Mouse (Mus musculus): ENCODE measurements around the gene Arhgef10l. TPM values are rescaled to one million over a fixed set of nuclear protein-coding genes. Genes with fewer than 3 reads are reported as not detected.

The Arhgef10l gene
- polyA plus RNA-seq, 1 experiment, result 52.7 TPM

DNA sequence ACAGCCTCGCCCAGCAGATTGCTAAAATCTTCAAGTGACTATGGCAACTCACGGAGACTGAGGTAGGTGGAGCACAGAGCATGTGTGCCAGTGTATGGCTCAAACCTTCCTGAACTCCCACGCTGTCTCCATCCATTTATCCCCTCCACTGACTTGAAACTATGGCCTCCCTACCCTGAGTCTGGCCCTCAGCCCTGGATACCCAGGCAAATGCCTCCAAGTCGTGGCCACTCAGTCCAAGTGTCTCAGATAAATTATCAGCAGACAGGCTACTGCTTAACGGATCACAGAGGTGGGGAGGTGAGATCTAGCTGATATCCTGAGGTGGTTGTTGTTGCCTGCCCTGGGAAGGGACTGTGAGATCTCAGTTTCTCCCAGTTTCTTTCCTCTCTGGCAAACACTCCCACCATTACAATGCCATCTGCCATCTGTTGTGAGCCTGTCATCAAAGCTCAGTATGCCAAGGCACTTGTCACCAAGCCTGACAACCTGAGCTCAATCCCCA, 24.3 kb downstream of the Arhgef10l start:
- Histone ChIP-seq H3K4me1 (ENCODE audit: control insufficient read depth, insufficient read depth, low read length) (peaks cover 80% of the 10 kb centered on the region), H3K4me3 (replicated peaks; ENCODE audit: insufficient read depth, low read depth, low read length) (no peak overlapping the region), H3K27me3 (ENCODE audit: control insufficient read depth, insufficient read depth, low read length) (no peaks in the 10 kb centered on the region), H3K27ac (ENCODE audit: insufficient read depth, low read length) (peak overlapping the region; percentile 65)
- WGBS, result 11% methylated on average over 5 of the region's 5 CpGs
- TF ChIP-seq CTCF (IDR thresholded peaks at IDR 0.05; ENCODE audit: borderline replicate concordance, insufficient read depth, low read depth, low read length) (no peak), POLR2A (IDR thresholded peaks at IDR 0.05; ENCODE audit: borderline replicate concordance, insufficient read depth, low read length) (no peak)
- DNase-seq, result peak; percentile 83 to 92

DNA sequence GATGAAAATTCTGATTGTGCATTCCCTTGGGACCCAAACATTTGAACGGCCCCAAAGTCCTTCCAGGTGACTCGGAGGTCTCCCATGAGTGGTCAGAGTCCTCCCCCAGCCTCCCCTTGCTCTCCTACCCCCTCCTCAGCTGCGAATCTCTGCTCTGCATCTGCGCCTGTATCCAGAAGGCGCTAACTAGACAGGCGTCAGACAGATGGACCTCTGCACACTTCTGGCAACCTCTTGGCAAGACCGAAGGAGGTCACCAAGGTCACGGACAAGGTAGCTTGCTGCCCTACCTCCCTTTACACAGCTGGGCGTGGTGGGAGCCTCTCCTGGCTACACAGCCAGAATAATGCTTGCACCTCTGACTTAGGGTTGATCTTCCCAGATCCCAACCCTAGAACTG, 25.1 kb downstream of the Arhgef10l start:
- no peak for TF ChIP-seq POLR2A (IDR thresholded peaks at IDR 0.05; ENCODE audit: borderline replicate concordance, insufficient read depth, low read length)
- no peak for TF ChIP-seq CTCF (IDR thresholded peaks at IDR 0.05; ENCODE audit: borderline replicate concordance, insufficient read depth, low read depth, low read length)
- Histone ChIP-seq H3K4me3 (replicated peaks; ENCODE audit: insufficient read depth, low read depth, low read length) (no peak overlapping the region), H3K27ac (ENCODE audit: insufficient read depth, low read length) (peak overlapping the region; percentile 65), H3K4me1 (ENCODE audit: control insufficient read depth, insufficient read depth, low read length) (peaks cover 80% of the 10 kb centered on the region), H3K27me3 (ENCODE audit: control insufficient read depth, insufficient read depth, low read length) (no peaks in the 10 kb centered on the region)
- 53% methylated on average over 9 of the region's 9 CpGs for WGBS
- DNase-seq, result peak in 1 of 2 experiments; percentile 23

DNA sequence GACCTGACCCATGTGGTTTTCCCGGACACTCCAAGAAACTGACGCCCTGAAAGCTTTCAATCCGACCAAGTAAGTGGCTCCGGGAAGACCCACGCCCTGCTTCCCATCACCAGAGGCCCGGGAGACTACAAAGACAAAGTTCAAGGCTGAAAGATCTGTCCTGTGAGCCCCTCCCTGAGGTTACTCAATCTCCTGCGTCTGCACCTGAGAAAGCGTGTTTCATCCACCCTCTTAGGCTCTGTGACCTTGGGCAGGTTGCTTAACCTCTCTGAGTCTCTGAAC, 25.6 kb downstream of the Arhgef10l start:
- Histone ChIP-seq H3K27me3 (ENCODE audit: control insufficient read depth, insufficient read depth, low read length) (no peaks in the 10 kb centered on the region), H3K4me1 (ENCODE audit: control insufficient read depth, insufficient read depth, low read length) (peaks cover 80% of the 10 kb centered on the region), H3K27ac (ENCODE audit: insufficient read depth, low read length) (peak overlapping the region; percentile 65; the same call in 1 of the 2 replicates), H3K4me3 (replicated peaks; ENCODE audit: insufficient read depth, low read depth, low read length) (no peak overlapping the region)
- no peak for DNase-seq
- 58% methylated on average over 8 of the region's 8 CpGs for whole genome bisulfite sequencing
- TF ChIP-seq POLR2A (IDR thresholded peaks at IDR 0.05; ENCODE audit: borderline replicate concordance, insufficient read depth, low read length) (no peak), CTCF (IDR thresholded peaks at IDR 0.05; ENCODE audit: borderline replicate concordance, insufficient read depth, low read depth, low read length) (no peak)

DNA sequence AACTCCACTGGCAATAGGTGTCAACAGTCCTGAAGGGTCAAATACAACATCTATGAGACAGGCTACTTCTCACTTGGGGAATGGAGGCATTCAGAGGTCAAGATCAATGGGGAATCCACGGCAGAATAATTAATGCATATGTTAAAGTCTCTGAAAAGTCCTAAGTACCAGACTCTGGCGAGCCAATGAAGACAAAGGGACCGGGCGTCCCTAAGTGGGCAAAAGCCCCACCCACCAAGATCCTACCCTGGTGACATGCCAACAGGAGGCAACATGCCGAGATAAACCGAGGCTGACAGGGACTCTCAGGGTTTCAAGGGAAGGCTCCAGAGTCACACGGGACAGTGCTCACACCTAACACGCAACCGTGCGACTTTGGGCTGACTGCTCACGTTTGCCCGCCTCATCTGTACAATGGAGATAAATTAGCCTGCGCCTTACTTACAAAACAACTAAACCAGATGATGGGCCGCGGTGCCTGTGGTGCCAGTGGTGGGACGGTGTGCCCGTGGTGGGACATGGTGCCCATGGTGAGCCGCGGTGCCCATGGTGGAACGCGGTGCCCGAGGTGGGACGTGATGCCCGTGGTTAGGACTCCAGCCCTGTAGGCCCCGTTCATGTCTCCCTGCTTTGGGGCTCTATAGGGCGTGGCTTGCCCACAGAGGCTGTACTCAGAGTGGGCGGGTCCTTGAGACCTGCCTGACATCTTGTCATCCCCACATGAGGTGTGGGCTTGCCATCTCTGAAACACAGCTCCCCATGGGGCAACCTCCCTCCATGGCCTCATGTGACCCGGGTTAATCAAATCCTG, 26.2 kb downstream of the Arhgef10l start:
- H3K4me1 ChIP-seq (ENCODE audit: control insufficient read depth, insufficient read depth, low read length), result peaks cover 82% of the 10 kb centered on the region
- 77% methylated on average over 28 of the region's 28 CpGs for WGBS
- TF ChIP-seq POLR2A (IDR thresholded peaks at IDR 0.05; ENCODE audit: borderline replicate concordance, insufficient read depth, low read length), result no peak
- TF ChIP-seq CTCF (IDR thresholded peaks at IDR 0.05; ENCODE audit: borderline replicate concordance, insufficient read depth, low read depth, low read length), result no peak

DNA sequence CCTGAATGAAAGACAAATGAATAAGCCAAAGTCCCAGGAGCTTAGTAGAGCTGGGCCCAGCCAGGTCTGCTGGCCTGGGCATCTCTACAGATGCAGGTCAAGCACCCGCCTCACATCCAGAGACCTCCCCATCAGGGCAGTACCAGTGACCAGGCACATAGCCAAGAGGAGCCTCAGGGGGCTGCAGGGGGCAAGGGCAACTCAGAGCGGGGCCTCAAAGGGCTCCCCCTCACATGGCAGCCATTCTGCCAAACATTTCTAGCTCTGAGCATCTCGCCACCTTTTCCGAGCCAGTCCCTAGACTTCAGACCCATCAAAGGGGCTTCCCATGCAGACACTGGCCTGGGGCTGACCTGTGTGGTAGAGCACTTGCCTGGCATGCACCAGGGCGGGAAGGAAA, 27.2 kb downstream of the Arhgef10l start:
- Histone ChIP-seq H3K27ac (ENCODE audit: insufficient read depth, low read length) (no peak overlapping the region), H3K4me3 (replicated peaks; ENCODE audit: insufficient read depth, low read depth, low read length) (no peak overlapping the region), H3K27me3 (ENCODE audit: control insufficient read depth, insufficient read depth, low read length) (no peaks in the 10 kb centered on the region), H3K4me1 (ENCODE audit: control insufficient read depth, insufficient read depth, low read length) (peaks cover 84% of the 10 kb centered on the region)
- no peak for TF ChIP-seq POLR2A (IDR thresholded peaks at IDR 0.05; ENCODE audit: borderline replicate concordance, insufficient read depth, low read length)
- DNase-seq, result no peak
- WGBS, result 64% methylated on average over 5 of the region's 5 CpGs

More for the DNA sequence above, 26.2 kb downstream of the Arhgef10l start:
- H3K27ac ChIP-seq (ENCODE audit: insufficient read depth, low read length), result peak overlapping the region; percentile 65; the same call in 1 of the 2 replicates
- H3K4me3 ChIP-seq (replicated peaks; ENCODE audit: insufficient read depth, low read depth, low read length), result no peak overlapping the region
- no peak for DNase-seq
- no peaks in the 10 kb centered on the region for H3K27me3 ChIP-seq (ENCODE audit: control insufficient read depth, insufficient read depth, low read length)

DNA sequence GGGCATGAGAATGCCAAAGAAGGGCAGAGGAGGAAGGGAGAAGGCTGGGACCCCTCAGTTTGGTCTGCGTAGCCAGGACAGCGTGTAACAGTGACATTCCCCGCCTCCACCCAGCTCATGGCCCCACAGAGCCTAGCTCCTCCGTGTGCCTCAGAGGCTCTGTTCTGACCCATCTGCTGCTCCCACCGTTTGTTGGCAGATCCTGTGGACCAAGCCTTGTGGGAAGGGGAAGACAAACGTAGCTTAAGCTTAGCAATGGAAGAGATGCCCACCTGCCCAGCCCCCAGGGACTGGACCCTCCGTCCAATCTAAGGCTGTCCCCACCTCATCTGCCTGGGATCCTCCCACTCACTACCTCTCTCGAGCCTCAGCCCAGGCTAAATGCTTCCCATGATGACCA, 28.5 kb downstream of the Arhgef10l start:
- Histone ChIP-seq H3K4me1 (ENCODE audit: control insufficient read depth, insufficient read depth, low read length) (peaks cover 88% of the 10 kb centered on the region), H3K27ac (ENCODE audit: insufficient read depth, low read length) (no peak overlapping the region), H3K27me3 (ENCODE audit: control insufficient read depth, insufficient read depth, low read length) (no peaks in the 10 kb centered on the region), H3K4me3 (replicated peaks; ENCODE audit: insufficient read depth, low read depth, low read length) (no peak overlapping the region)
- no peak for TF ChIP-seq POLR2A (IDR thresholded peaks at IDR 0.05; ENCODE audit: borderline replicate concordance, insufficient read depth, low read length)
- no peak for TF ChIP-seq CTCF (IDR thresholded peaks at IDR 0.05; ENCODE audit: borderline replicate concordance, insufficient read depth, low read depth, low read length)
- peak; percentile 56 to 67 for DNase-seq
- WGBS, result 16% methylated on average over 8 of the region's 8 CpGs

DNA sequence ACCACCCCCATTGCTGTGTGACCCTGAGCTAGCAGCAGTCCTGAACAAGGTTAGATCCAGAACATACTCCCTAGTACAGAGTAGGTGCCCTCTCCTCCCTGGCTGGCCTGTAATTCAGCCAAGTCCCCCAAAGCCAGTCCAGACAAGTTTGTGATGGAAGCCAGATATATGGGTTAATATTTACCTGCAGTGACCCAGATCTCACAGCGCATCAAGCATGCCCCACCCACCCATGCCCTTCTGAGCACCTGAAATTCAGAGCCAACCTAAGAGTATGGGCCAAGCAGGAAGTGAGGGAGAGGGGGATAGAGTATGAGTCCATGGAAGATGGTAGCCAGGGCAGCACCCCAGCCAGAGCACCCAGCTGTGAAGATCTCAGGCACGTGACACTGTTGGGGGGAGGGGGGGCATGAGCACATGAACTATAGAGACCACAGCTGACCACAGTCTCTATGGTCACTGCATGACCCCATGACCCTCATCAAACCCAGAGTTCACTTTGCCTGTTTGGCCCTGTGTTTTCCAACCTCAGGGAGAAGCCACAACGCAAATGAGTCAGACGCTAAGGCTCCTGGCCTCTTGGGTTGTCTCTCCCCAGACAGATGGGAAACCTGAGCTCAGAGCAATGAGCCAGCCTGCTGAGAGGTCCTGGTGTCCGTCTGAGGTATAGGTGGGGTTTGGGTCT, 29.4 kb downstream of the Arhgef10l start:
- 27% methylated on average over 5 of the region's 5 CpGs for WGBS

More for the DNA sequence above, 29.4 kb downstream of the Arhgef10l start:
- Histone ChIP-seq H3K4me1 (ENCODE audit: control insufficient read depth, insufficient read depth, low read length) (peaks cover 87% of the 10 kb centered on the region), H3K27ac (ENCODE audit: insufficient read depth, low read length) (no peak overlapping the region), H3K27me3 (ENCODE audit: control insufficient read depth, insufficient read depth, low read length) (no peaks in the 10 kb centered on the region), H3K4me3 (replicated peaks; ENCODE audit: insufficient read depth, low read depth, low read length) (no peak overlapping the region)
- no peak for DNase-seq
- TF ChIP-seq POLR2A (IDR thresholded peaks at IDR 0.05; ENCODE audit: borderline replicate concordance, insufficient read depth, low read length), result no peak
- no peak for TF ChIP-seq CTCF (IDR thresholded peaks at IDR 0.05; ENCODE audit: borderline replicate concordance, insufficient read depth, low read depth, low read length)
